In genomic region chr7:91063297-91064040, GRCm38 (mm10) we compare ENCODE assay signal across 17 mouse cellular contexts.
DNase-seq lines count a peak whose midpoint lies in the region; ATAC-seq and TF ChIP-seq lines count a peak whose summit lies in the region.
"Had no signal": no experiment of that assay in that cellular context is flagged by ENCODE, and none has a peak within 500 bp of the region (broad histone marks: within the 10 kb centered on the region; RNA-seq: fewer than 3 reads in every experiment).

No protein-coding gene starts in this region.

- no peaks in the 10 kb centered on the region for H3K36me3 ChIP-seq in forebrain, embryonic 15.5 days
- H3K36me3 ChIP-seq in forebrain, embryonic 10.5 days (replicated peaks), result no peaks in the 10 kb centered on the region
- no peaks in the 10 kb centered on the region for H3K36me3 ChIP-seq in hindbrain, postnatal 0 days (ENCODE audit: insufficient read depth, low read length)
- H3K36me3 ChIP-seq in neural tube, embryonic 14.5 days (ENCODE audit: control insufficient read depth, insufficient read depth, low read length), result no peaks in the 10 kb centered on the region
- H3K36me3 ChIP-seq: heart, embryonic 12.5 days; liver, embryonic 15.5 days had no signal

- ATAC-seq in forebrain, embryonic 15.5 days (replicated peaks), result no peak
- no peak for ATAC-seq in hindbrain, postnatal 0 days
- peak; percentile 68; the same call in 1 of the 2 replicates for ATAC-seq in neural tube, embryonic 14.5 days (ENCODE audit: low read depth)

- DNase-seq in forebrain, embryonic 10.5 days (ENCODE audit: extremely low spot score, low spot score), result no peak
- DNase-seq in retina, postnatal 1 day, result peak; percentile 1
- DNase-seq in retina, embryonic 14.5 days (ENCODE audit: low spot score), result no peak
- DNase-seq in hindbrain, postnatal 0 days (ENCODE audit: low spot score), result peak; percentile 3
- no peak for DNase-seq in gastrocnemius, adult 18-20 months (ENCODE audit: low spot score)
- DNase-seq in adrenal gland, adult 18-20 months (ENCODE audit: low spot score in 2 of 2), result no peak
- DNase-seq: cerebellum, postnatal 10 days; gastrocnemius, postnatal 36 days; heart, postnatal 4 days; kidney, adult 2 months; lung, postnatal 14 days; thymus, postnatal 4 days had no signal

- no peaks in the 10 kb centered on the region for H3K27me3 ChIP-seq in forebrain, embryonic 15.5 days
- no peaks in the 10 kb centered on the region for H3K27me3 ChIP-seq in forebrain, embryonic 10.5 days (ENCODE audit: poor library complexity, severe bottlenecking)
- no peaks in the 10 kb centered on the region for H3K27me3 ChIP-seq in hindbrain, postnatal 0 days (ENCODE audit: insufficient read depth, low read length)
- no peaks in the 10 kb centered on the region for H3K27me3 ChIP-seq in neural tube, embryonic 14.5 days (ENCODE audit: control insufficient read depth, insufficient read depth, low read length)
- H3K27me3 ChIP-seq: heart, embryonic 12.5 days; liver, embryonic 15.5 days had no signal

- H3K27ac ChIP-seq in forebrain, embryonic 15.5 days (replicated peaks), result peak overlapping the region; percentile 54
- H3K27ac ChIP-seq in forebrain, embryonic 10.5 days, result no peak overlapping the region
- 0 out of 2 replicates have a peak overlapping the region, but pooled peaks have one; percentile 0 for H3K27ac ChIP-seq in hindbrain, postnatal 0 days
- H3K27ac ChIP-seq in neural tube, embryonic 14.5 days (ENCODE audit: low read depth, low read length), result no peak overlapping the region
- H3K27ac ChIP-seq: liver, embryonic 15.5 days; stomach, postnatal 0 days had no signal

- H3K4me3 ChIP-seq in forebrain, embryonic 15.5 days, result no peak overlapping the region
- no peak overlapping the region for H3K4me3 ChIP-seq in forebrain, embryonic 10.5 days
- H3K4me3 ChIP-seq in hindbrain, postnatal 0 days (ENCODE audit: low read length), result no peak overlapping the region
- no peak overlapping the region for H3K4me3 ChIP-seq in neural tube, embryonic 14.5 days (ENCODE audit: low read depth, low read length)
- H3K4me3 ChIP-seq: heart, embryonic 12.5 days; liver, embryonic 15.5 days had no signal

- no peak for TF ChIP-seq CTCF in hindbrain, postnatal 0 days (IDR thresholded peaks at IDR 0.05; ENCODE audit: low read depth)

- H3K4me2 ChIP-seq in forebrain, embryonic 15.5 days (replicated peaks), result no peak overlapping the region
- peak overlapping the region; percentile 19; the same call in 1 of the 2 replicates for H3K4me2 ChIP-seq in hindbrain, postnatal 0 days (ENCODE audit: low read depth, low read length)
- no peak overlapping the region for H3K4me2 ChIP-seq in neural tube, embryonic 14.5 days (ENCODE audit: low read depth, low read length)
- H3K4me2 ChIP-seq: heart, embryonic 12.5 days; liver, embryonic 15.5 days had no signal

- peaks cover 8% of the 10 kb centered on the region; the same call in 1 of the 2 replicates for H3K4me1 ChIP-seq in forebrain, embryonic 15.5 days
- H3K4me1 ChIP-seq in forebrain, embryonic 10.5 days, result no peaks in the 10 kb centered on the region
- H3K4me1 ChIP-seq in hindbrain, postnatal 0 days (ENCODE audit: insufficient read depth, low read length), result no peaks in the 10 kb centered on the region
- H3K4me1 ChIP-seq in neural tube, embryonic 14.5 days (ENCODE audit: control insufficient read depth, insufficient read depth, low read length), result no peaks in the 10 kb centered on the region
- H3K4me1 ChIP-seq: heart, embryonic 12.5 days; liver, embryonic 15.5 days had no signal

- WGBS in forebrain, embryonic 15.5 days, result 45% methylated on average over 12 of the region's 12 CpGs
- 72% methylated on average over 12 of the region's 12 CpGs for WGBS in forebrain, embryonic 10.5 days
- 47% methylated on average over 12 of the region's 12 CpGs for WGBS in hindbrain, postnatal 0 days
- WGBS in neural tube, embryonic 14.5 days, result 40% methylated on average over 12 of the region's 12 CpGs

- no peaks in the 10 kb centered on the region for H3K9me3 ChIP-seq in forebrain, embryonic 15.5 days
- no peaks in the 10 kb centered on the region for H3K9me3 ChIP-seq in forebrain, embryonic 10.5 days
- no peaks in the 10 kb centered on the region for H3K9me3 ChIP-seq in hindbrain, postnatal 0 days (ENCODE audit: low read length)
- H3K9me3 ChIP-seq in neural tube, embryonic 14.5 days (ENCODE audit: control insufficient read depth, low read length), result no peaks in the 10 kb centered on the region
- H3K9me3 ChIP-seq: heart, embryonic 12.5 days; liver, embryonic 15.5 days had no signal

- H3K9ac ChIP-seq in forebrain, embryonic 15.5 days (replicated peaks), result no peak overlapping the region
- H3K9ac ChIP-seq in hindbrain, postnatal 0 days (replicated peaks; ENCODE audit: low read length), result no peak overlapping the region
- no peak overlapping the region for H3K9ac ChIP-seq in neural tube, embryonic 14.5 days (replicated peaks; ENCODE audit: low read depth, low read length)
- H3K9ac ChIP-seq: heart, embryonic 12.5 days; liver, embryonic 15.5 days had no signal

Comparison
In these comparisons a context has a peak if more than half of its experiments do, and no peak if none do; other contexts are left out.
1. H3K27ac ChIP-seq: peak in forebrain, embryonic 15.5 days (single experiment) and hindbrain, postnatal 0 days (single experiment); none in forebrain, embryonic 10.5 days (single experiment) and neural tube, embryonic 14.5 days (single experiment).
2. DNase-seq: peak in retina, postnatal 1 day (single experiment) and hindbrain, postnatal 0 days (single experiment); none in forebrain, embryonic 10.5 days (single experiment), retina, embryonic 14.5 days (single experiment), gastrocnemius, adult 18-20 months (single experiment) and adrenal gland, adult 18-20 months (0 of 2).